Mouse (Mus musculus) brain, embryonic 14.5 days (tissue): ENCODE measurements around the gene Ndufc2.

Experiments
- CTCF ChIP-seq: fragments of 200-500 bp; IDR thresholded peaks from 2 replicates; pipeline ENCODE4 v1.5.1; 2012; ENCODE audit warnings: inconsistent platforms, mild to moderate bottlenecking, moderate library complexity, borderline replicate concordance; ENCODE audit not compliant: insufficient read depth, insufficient read length; ENCODE audit errors: extremely low read depth
- POLR2A ChIP-seq: fragments of 200-500 bp; IDR thresholded peaks from 2 replicates; pipeline ENCODE4 v1.6.1; 2012; ENCODE audit warnings: mild to moderate bottlenecking, inconsistent platforms, borderline replicate concordance; ENCODE audit not compliant: poor library complexity, insufficient read depth, insufficient read length, severe bottlenecking; ENCODE audit errors: extremely low read depth

DNA sequence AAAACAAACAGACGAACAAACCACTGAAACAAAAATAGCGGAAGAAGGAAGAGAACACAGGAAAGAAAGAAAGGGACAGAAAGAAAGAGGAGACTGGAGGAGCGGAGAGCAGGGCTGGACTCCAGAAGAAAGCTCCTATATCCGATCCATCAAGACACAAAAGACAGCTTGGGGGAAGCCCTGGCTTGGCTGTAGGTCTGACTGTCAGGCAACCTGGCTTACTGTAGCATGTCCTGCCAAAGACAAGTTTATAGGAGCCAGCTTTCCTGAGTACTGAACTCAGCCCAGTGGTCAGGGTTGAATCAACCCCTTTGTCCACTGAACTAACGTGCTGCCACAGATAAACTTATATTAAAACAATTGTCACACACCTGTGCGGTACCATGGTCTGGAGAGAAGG, 27.5 kb downstream of the Ndufc2 start:
- TF ChIP-seq POLR2A: no peak
- no peak for TF ChIP-seq CTCF
